Mouse (Mus musculus) CH12.LX (cell line): Measurements from ENCODE around the gene Crtc3. TPM values are rescaled to one million over a fixed set of nuclear protein-coding genes. Genes with fewer than 3 reads are reported as not detected.

Source experiments
- DNase-seq: peaks from one replicate; pipeline ENCODE4 v3.0.0-alpha.2; 2013; ENCODE audit errors: extremely low read depth
- H3K27ac ChIP-seq: 2 replicates; pipeline ENCODE4 v1.5.1; 2012; ENCODE audit warnings: low read depth, mild to moderate bottlenecking, control low read depth, moderate library complexity; ENCODE audit not compliant: insufficient read depth
- H3K27me3 ChIP-seq: replicated peaks from 2 replicates; pipeline ENCODE3; 2012; ENCODE audit warnings: inconsistent platforms
- H3K36me3 ChIP-seq, 2 experiments: replicated peaks in 1 of 2; 2 replicates each; pipeline versions ENCODE3 to v1.6.1; 2012; ENCODE audit warnings: inconsistent platforms in 1 of 2, low read length in 1 of 2, mild to moderate bottlenecking in 1 of 2, mixed read lengths in 1 of 2, moderate library complexity in 1 of 2; ENCODE audit not compliant: control insufficient read depth in 1 of 2, insufficient read depth in 1 of 2
- H3K4me1 ChIP-seq, 2 experiments: 2 replicates each; pipeline ENCODE4 v1.6.1; 2012; ENCODE audit warnings: inconsistent platforms in 1 of 2, moderate library complexity in 1 of 2; ENCODE audit not compliant: insufficient read depth in 2 of 2, control insufficient read depth in 1 of 2
- H3K4me2 ChIP-seq: 2 replicates; pipeline ENCODE4 v1.6.1; 2012; ENCODE audit warnings: low read depth, mild to moderate bottlenecking, control low read depth; ENCODE audit not compliant: poor library complexity, insufficient read depth, severe bottlenecking
- H3K4me3 ChIP-seq, 3 experiments: fragments of 150-350 bp in 1 of 3; sonication (generic) in 1 of 3; replicated peaks in 1 of 3; 2 replicates each; pipeline versions ENCODE3 to v1.5.1; 2011 to 2012; ENCODE audit warnings: low read depth in 2 of 3, low read length in 2 of 3, mild to moderate bottlenecking in 2 of 3, moderate library complexity in 2 of 3, control low read depth in 1 of 3, improper control_type of control experiment in 1 of 3, inconsistent platforms in 1 of 3, mixed read lengths in 1 of 3; ENCODE audit not compliant: poor library complexity in 1 of 3
- H3K79me2 ChIP-seq: replicated peaks from 2 replicates; pipeline ENCODE4 v1.6.1; 2012; ENCODE audit warnings: mild to moderate bottlenecking, moderate library complexity; ENCODE audit not compliant: control insufficient read depth, poor library complexity, insufficient read depth, severe bottlenecking; ENCODE audit errors: extremely low read depth
- H3K9ac ChIP-seq: 2 replicates; pipeline ENCODE4 v1.6.1; 2012; ENCODE audit warnings: low read depth, mild to moderate bottlenecking, control low read depth, moderate library complexity; ENCODE audit not compliant: insufficient read depth
- H3K9me3 ChIP-seq: replicated peaks from 2 replicates; pipeline ENCODE3; 2012; ENCODE audit warnings: low read length, inconsistent platforms, mixed read lengths
- BHLHE40 ChIP-seq: IDR thresholded peaks from 2 replicates; pipeline ENCODE4 v1.6.1; 2011; ENCODE audit warnings: mild to moderate bottlenecking, low read depth, low read length, improper control_type of control experiment
- CHD2 ChIP-seq: IDR thresholded peaks from 2 replicates; pipeline ENCODE4 v1.6.1; 2011; ENCODE audit warnings: low read length, improper control_type of control experiment
- CTCF ChIP-seq, 2 experiments: IDR thresholded peaks in 1 of 2; conservative IDR thresholded peaks in 1 of 2; 2 replicates each; pipeline ENCODE4 v1.5.1; 2011 to 2012; ENCODE audit warnings: low read depth in 2 of 2, low read length in 2 of 2, improper control_type of control experiment in 1 of 2, inconsistent platforms in 1 of 2, mild to moderate bottlenecking in 1 of 2, moderate library complexity in 1 of 2
- E2F4 ChIP-seq: IDR thresholded peaks from 2 replicates; pipeline ENCODE4 v1.6.1; 2011; ENCODE audit warnings: low read depth, low read length, improper control_type of control experiment; ENCODE audit not compliant: insufficient replicate concordance
- ELF1 ChIP-seq: IDR thresholded peaks from 2 replicates; pipeline ENCODE4 v1.6.1; 2014; ENCODE audit warnings: low read depth, mild to moderate bottlenecking, inconsistent platforms, low read length, improper control_type of control experiment
- EP300 ChIP-seq: IDR thresholded peaks from 2 replicates; pipeline ENCODE4 v1.6.1; 2011; ENCODE audit warnings: low read length, improper control_type of control experiment
- GABPA ChIP-seq: IDR thresholded peaks from 2 replicates; pipeline ENCODE4 v1.6.1; 2012; ENCODE audit warnings: low read depth, low read length, improper control_type of control experiment, inconsistent platforms; ENCODE audit not compliant: insufficient replicate concordance
- HCFC1 ChIP-seq: IDR thresholded peaks from 2 replicates; pipeline ENCODE4 v1.6.1; 2012; ENCODE audit warnings: low read depth, mild to moderate bottlenecking, inconsistent platforms, low read length, improper control_type of control experiment
- JUN ChIP-seq: IDR thresholded peaks from 2 replicates; pipeline ENCODE4 v1.6.1; 2011; ENCODE audit warnings: low read depth, mild to moderate bottlenecking, low read length, improper control_type of control experiment, moderate library complexity; ENCODE audit not compliant: insufficient read depth
- KAT2A ChIP-seq: IDR thresholded peaks from 2 replicates; pipeline ENCODE4 v1.6.1; 2012; ENCODE audit warnings: low read length, improper control_type of control experiment, inconsistent platforms; ENCODE audit not compliant: insufficient replicate concordance
- MAX ChIP-seq: IDR thresholded peaks from 2 replicates; pipeline ENCODE4 v1.6.1; 2011; ENCODE audit warnings: low read length, improper control_type of control experiment
- MAZ ChIP-seq: IDR thresholded peaks from 2 replicates; pipeline ENCODE4 v1.6.1; 2012; ENCODE audit warnings: low read depth, mild to moderate bottlenecking, inconsistent platforms, low read length, improper control_type of control experiment, moderate library complexity
- MEF2A ChIP-seq: IDR thresholded peaks from 2 replicates; pipeline ENCODE4 v1.6.1; 2014; ENCODE audit warnings: low read depth, mild to moderate bottlenecking, inconsistent platforms, low read length, improper control_type of control experiment, borderline replicate concordance
- MXI1 ChIP-seq: IDR thresholded peaks from 2 replicates; pipeline ENCODE4 v1.6.1; 2011; ENCODE audit warnings: mild to moderate bottlenecking, low read depth, low read length, improper control_type of control experiment
- MYC ChIP-seq: IDR thresholded peaks from 2 replicates; pipeline ENCODE4 v1.6.1; 2011; ENCODE audit warnings: low read depth, mild to moderate bottlenecking, improper control_type of control experiment, low read length
- NRF1 ChIP-seq: IDR thresholded peaks from 2 replicates; pipeline ENCODE4 v1.6.1; 2014; ENCODE audit warnings: low read depth, mild to moderate bottlenecking, inconsistent platforms, low read length, improper control_type of control experiment, moderate library complexity
- PAX5 ChIP-seq: IDR thresholded peaks from 2 replicates; pipeline ENCODE4 v1.6.1; 2012; ENCODE audit warnings: low read length, inconsistent platforms, mixed read lengths
- POLR2AphosphoS2 ChIP-seq: IDR thresholded peaks from 2 replicates; pipeline ENCODE4 v1.6.1; 2011; ENCODE audit warnings: low read depth, low read length, improper control_type of control experiment
- RAD21 ChIP-seq: IDR thresholded peaks from 2 replicates; pipeline ENCODE4 v1.6.1; 2011; ENCODE audit warnings: low read depth, mild to moderate bottlenecking, low read length, improper control_type of control experiment, moderate library complexity
- SIN3A ChIP-seq: IDR thresholded peaks from 2 replicates; pipeline ENCODE4 v1.6.1; 2012; ENCODE audit warnings: low read length, improper control_type of control experiment, inconsistent platforms
- TBP ChIP-seq: conservative IDR thresholded peaks from 2 replicates; pipeline ENCODE4 v1.6.1; 2011; ENCODE audit warnings: low read depth, low read length, improper control_type of control experiment
- UBTF ChIP-seq: IDR thresholded peaks from 2 replicates; pipeline ENCODE4 v1.6.1; 2012; ENCODE audit warnings: low read depth, mild to moderate bottlenecking, inconsistent platforms, low read length, improper control_type of control experiment, moderate library complexity
- USF2 ChIP-seq: conservative IDR thresholded peaks from 2 replicates; pipeline ENCODE4 v1.6.1; 2011; ENCODE audit warnings: low read depth, low read length, improper control_type of control experiment
- dilution Hi-C: fragments of 300-500 bp; cut with MboI; formaldehyde crosslinking; loops from 2 replicates; pipeline ENCODE4 v1.14.3; 2020; ENCODE audit warnings: low sequenced_read_pairs; ENCODE audit not compliant: extremely low pct_unique_long_range_greater_than_20kb, extremely low pct_ligation_motif_present
- in situ Hi-C: fragments of 300-500 bp; cut with MboI; formaldehyde crosslinking; loops from 3 replicates; pipeline ENCODE4 v1.14.3; 2019; ENCODE audit warnings: low sequenced_read_pairs, low pct_ligation_motif_present, low pct_unique_long_range_greater_than_20kb, mixed read lengths
- polyA plus RNA-seq: library from polyadenylated mRNA; unstranded; fragments of >175 nt; gene quantifications from 2 replicates; pipeline ENCODE4 v1.2.1, GENCODE M21; 2012; ENCODE audit warnings: low read depth; ENCODE audit not compliant: insufficient read length
- total RNA-seq, 2 experiments: library from RNA; depleted of rRNA; stranded (reverse); fragments of 300-350 nt in 1 of 2; fragments of >200 nt in 1 of 2; gene quantifications; 2 replicates each; pipeline ENCODE4 v1.2.3; 2012 to 2014

The Crtc3 gene
- total and polyA plus RNA-seq, 3 experiments = 1.2 to 9.1 (median 4.4) TPM

DNA sequence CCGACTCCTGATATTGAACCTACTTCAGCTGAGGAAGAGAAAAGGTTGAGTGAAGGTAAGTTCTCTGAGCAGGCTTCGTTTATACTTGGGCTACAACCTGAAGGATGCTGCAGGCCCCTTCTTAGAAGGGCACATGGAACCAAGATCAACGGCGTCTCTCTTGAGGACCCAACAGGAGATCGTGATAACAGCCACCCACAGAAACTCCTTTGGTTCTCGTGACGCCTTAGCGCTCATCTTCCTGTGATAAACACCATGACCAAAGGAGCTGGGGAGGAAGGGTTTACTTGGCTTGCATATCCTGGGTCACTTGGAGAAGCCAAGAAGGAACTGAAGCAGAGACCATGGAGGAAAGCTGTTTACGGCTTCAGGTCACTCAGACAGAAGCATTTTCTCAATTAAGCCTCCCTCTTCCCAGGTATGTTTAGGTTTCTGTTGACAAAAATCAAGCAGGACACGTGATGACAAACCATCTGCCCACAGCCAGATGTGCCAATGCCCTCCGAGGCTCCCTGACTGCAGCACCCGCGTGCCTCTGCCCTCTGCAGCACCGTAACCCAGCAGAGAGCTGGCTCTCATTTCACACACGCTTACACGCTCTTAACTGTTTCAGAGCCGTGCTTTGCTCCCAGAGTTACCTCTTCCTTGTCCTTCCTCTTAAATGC is 52.3 kb downstream of the Crtc3 start:
- H3K4me1 ChIP-seq = peaks cover 4 to 25% of the 10 kb centered on the region in 2 experiments; a peak in 3 of 4 replicates
- no peak for TF ChIP-seq RAD21
- no peak for TF ChIP-seq MAZ
- TF ChIP-seq CHD2 = no peak
- no peak for TF ChIP-seq BHLHE40
- TF ChIP-seq NRF1 = no peak
- no peak for TF ChIP-seq PAX5
- TF ChIP-seq KAT2A = no peak
- no peak for TF ChIP-seq SIN3A
- no peak for TF ChIP-seq MXI1
- TF ChIP-seq USF2 = no peak
- TF ChIP-seq EP300 = no peak
- no peak for TF ChIP-seq ELF1
- no peak overlapping the region for H3K27ac ChIP-seq
- in situ Hi-C loops (no loop called here), dilution Hi-C loops (no loop called here)
- no peaks in the 10 kb centered on the region for H3K27me3 ChIP-seq
- DNase-seq = no peak
- no peak overlapping the region for H3K9ac ChIP-seq
- no peaks in the 10 kb centered on the region; the same call in 1 of the 2 replicates for H3K79me2 ChIP-seq
- no peak overlapping the region for H3K4me3 ChIP-seq
- H3K36me3 ChIP-seq = peaks cover 0 to 5% of the 10 kb centered on the region in 2 experiments
- H3K4me2 ChIP-seq = no peak overlapping the region
- H3K9me3 ChIP-seq = no peaks in the 10 kb centered on the region

DNA sequence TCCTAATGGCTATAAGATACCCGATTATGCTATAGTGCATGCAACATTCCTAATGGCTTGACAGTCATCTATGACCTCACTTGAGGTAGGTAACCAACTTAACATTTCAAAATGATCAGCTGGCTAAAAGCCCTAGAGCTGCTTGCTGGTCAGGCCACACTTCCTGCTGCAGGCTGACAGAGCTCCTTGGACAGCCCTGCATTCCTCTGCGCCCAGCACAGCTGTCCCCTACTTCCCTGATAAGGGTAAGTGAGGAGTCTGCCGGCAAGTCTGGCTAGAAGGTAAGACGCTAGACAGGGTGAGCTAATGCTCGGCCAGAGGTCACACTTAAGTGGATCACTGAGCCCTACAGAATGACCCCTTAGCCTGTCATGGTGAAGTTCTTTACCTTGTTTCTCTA is 52.8 kb downstream of the Crtc3 start:
- H3K4me3 ChIP-seq = no peak overlapping the region

More for the DNA sequence above, 52.8 kb downstream of the Crtc3 start:
- peaks cover 0 to 20% of the 10 kb centered on the region in 2 experiments; a peak in 2 of 4 replicates for H3K4me1 ChIP-seq
- dilution Hi-C loops = no loop called here
- H3K9me3 ChIP-seq = no peaks in the 10 kb centered on the region
- H3K36me3 ChIP-seq = peaks cover 0 to 7% of the 10 kb centered on the region in 2 experiments
- no peaks in the 10 kb centered on the region; the same call in 1 of the 2 replicates for H3K79me2 ChIP-seq
- in situ Hi-C loops = no loop called here
- no peak overlapping the region for H3K9ac ChIP-seq
- no peak for TF ChIP-seq UBTF
- no peak for TF ChIP-seq TBP
- no peak for TF ChIP-seq POLR2AphosphoS2
- no peak for TF ChIP-seq E2F4
- TF ChIP-seq KAT2A = no peak
- TF ChIP-seq CTCF (conservative IDR thresholded peaks at IDR 0.05 in 1 of 2, IDR thresholded peaks at IDR 0.05 in 1 of 2; ENCODE audit: low read depth in 2 of 2, low read length in 2 of 2) = no peak
- no peak for TF ChIP-seq MYC
- TF ChIP-seq USF2 = no peak
- no peak for TF ChIP-seq MAX
- no peak for TF ChIP-seq RAD21
- TF ChIP-seq EP300 = no peak
- no peak for TF ChIP-seq JUN
- TF ChIP-seq ELF1 = no peak
- TF ChIP-seq GABPA = no peak
- no peak for TF ChIP-seq CHD2
- TF ChIP-seq HCFC1 = no peak
- TF ChIP-seq MEF2A = no peak
- no peaks in the 10 kb centered on the region for H3K27me3 ChIP-seq
- DNase-seq = no peak
- no peak overlapping the region for H3K4me2 ChIP-seq
- no peak overlapping the region for H3K27ac ChIP-seq
